Mouse (Mus musculus) megakaryocyte, adult 5-6 weeks (primary cell): ENCODE results near the gene Fmnl2. TPM values are rescaled to one million over a fixed set of nuclear protein-coding genes. Genes with fewer than 3 reads are reported as not detected.
A peak's percentile ranks its signal among the peaks of the same experiment; 100 is the strongest.

Experiments
- ATAC-seq: 2 replicates; pipeline ENCODE4 v1.8.0; 2016; ENCODE audit warnings: mild to moderate bottlenecking, inconsistent platforms; ENCODE audit not compliant: poor library complexity, severe bottlenecking
- total RNA-seq, 2 experiments: library from RNA; stranded (forward) in 1 of 2; stranded (reverse) in 1 of 2; fragments of 153-499, 151-499 nt in 1 of 2; fragments of 221-1000, 200-1000 nt in 1 of 2; gene quantifications; 2 replicates each; pipeline versions ENCODE4 v1.2.3 to v1.2.4; 2015 to 2017

Gene Fmnl2
- total RNA-seq, 2 experiments from 2014 or later, result 8.2 to 11.3 TPM

DNA sequence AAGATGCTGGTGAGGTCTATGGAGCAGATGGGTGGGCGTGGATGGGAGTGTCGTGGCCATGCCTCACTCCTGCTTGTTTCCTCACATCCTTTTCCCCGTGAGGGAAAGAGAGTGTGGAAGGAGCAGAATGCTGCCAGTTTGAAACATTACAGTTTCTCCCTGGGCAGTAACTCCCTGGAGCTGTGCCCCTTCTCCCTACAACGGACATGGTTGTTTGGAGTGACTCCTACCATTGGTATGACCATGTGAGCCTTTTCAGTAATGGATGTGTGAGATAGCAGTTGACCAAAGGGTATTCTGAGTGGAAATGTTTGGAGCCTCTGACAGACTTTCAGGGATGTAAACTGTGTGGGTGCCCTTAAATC is 5.1 kb downstream of the Fmnl2 start:
- ATAC-seq, result no peak

- no peak for ATAC-seq
These were observed 7.0 kb downstream of the Fmnl2 start for GRCm38 (mm10) chr2:52864635-52865034.

GRCm38 (mm10) chr2:52866151-52866550 is 8.5 kb downstream of the Fmnl2 start:
- no peak for ATAC-seq

DNA sequence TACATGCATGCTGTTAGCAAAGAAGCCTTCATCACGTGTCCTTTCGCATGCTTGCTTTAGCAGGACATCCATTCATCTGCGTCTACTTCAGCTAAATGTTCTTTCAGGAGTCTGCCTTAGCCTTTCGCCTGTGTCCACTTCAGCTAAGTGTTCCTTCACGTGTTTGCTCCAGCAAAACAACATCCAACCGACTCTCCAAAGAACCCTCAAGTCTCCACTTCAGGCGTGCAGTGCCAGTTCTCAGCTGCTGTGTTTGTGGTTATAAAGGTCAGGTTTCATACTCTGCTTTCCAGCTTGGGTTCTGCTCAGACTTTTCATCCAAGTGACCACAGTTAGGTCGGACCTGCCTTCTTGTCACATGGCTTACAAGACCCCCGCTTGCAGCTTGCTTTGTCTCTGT is 10.1 kb downstream of the Fmnl2 start:
- no peak for ATAC-seq

DNA sequence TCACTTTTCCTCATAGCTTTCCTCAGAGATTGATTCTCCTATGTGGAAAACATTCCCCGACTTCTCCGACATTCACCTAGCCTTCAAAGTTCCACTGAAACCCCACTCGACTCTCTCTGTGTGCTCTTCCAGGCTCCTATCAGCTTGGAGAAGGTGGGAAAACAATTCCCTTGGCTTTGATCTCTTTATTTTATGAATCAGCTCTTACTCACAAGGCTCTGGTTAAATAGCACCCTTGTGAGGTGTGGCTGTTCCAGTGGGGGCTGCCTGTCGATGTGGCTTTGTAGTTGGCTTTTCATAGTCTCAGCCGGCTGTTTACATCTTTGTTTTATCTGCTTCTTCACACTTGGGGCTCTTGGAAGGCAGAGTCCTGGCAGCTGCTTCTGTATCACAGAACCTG is 10.5 kb downstream of the Fmnl2 start:
- no peak for ATAC-seq

- no peak for ATAC-seq
These were observed 15.0 kb downstream of the Fmnl2 start for GRCm38 (mm10) chr2:52872636-52873035.

GRCm38 (mm10) chr2:52873276-52874063 is 15.8 kb downstream of the Fmnl2 start:
- no peak for ATAC-seq

DNA sequence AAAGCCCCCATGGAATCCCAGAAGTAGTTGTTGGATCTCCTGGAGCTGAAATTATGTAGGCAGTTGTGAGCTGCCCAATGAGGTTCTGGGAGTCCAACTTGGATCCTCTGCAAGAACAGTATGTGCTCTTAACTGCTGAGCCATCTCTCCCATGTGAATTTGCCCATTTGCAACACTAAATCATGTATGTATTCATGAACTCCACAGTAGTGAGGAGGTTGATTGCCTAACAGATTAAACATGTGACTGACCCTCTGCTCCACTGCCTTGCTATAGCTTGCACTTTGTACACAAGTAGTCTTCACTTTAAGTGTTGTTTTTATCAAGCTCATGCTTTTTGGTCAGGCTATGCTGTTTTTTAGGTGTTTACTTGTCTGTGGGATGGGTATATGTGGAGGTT is 17.1 kb downstream of the Fmnl2 start:
- no peak for ATAC-seq

DNA sequence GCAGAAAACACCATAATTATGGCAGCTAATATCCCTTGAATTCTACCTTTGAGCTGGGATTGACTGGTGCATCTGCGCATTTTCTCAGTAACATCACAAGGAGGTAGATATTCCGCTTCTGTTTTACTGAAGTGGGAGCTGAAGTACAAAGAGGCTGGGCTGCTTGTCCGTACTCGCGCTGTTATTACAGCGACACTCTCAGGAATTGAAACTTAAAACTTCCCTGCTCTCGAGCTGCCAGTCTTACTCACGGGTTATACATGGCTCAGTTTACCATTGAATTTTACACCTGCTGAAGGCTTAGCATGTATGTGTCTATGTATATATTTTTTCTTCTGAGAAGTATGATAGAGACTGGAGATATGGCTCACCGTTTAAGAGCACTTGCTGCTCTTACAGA is 18.1 kb downstream of the Fmnl2 start:
- no peak for ATAC-seq

DNA sequence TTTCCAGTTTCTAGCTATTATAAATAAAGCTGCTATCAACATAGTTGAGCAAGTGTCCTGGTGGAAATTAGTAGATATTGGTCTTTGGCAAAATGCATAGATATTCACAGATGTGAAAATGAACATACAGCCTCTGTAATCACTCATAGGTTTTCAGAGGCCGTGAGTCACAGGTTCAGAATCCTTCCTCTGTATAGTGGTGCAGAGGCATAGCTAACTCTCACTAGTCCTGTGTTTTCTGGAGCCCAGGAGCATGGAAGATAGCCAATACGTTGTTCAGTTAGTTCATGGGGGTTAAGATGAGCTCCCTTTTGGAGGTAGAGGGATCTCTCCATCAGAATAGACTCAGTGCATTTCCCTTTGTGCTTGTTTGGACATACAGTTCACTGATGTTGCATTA is 25.7 kb downstream of the Fmnl2 start:
- no peak for ATAC-seq

GRCm38 (mm10) chr2:52884082-52884481 is 26.4 kb downstream of the Fmnl2 start:
- ATAC-seq, result peak; percentile 62; the same call in 1 of the 2 replicates

DNA sequence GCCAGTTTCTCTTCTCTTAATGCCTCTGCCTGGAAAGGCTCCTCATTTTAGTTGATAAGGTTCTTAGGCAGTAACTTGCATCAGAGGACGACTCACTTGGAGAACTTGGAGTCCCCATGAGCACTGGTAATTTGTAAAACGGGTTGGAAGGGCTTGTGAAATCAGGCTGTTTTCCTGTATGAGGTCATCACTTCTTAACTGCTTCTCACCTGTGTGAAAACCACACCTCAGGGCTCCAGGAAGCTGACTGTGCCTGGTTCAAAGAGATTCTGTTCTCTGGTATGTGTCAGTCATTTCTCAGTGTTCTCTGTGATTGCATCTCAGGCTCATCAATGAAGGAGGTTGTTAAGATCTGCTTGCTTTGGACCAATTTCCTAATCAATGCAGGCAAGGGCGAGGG is 27.4 kb downstream of the Fmnl2 start:
- no peak; the same call in 1 of the 2 replicates for ATAC-seq

DNA sequence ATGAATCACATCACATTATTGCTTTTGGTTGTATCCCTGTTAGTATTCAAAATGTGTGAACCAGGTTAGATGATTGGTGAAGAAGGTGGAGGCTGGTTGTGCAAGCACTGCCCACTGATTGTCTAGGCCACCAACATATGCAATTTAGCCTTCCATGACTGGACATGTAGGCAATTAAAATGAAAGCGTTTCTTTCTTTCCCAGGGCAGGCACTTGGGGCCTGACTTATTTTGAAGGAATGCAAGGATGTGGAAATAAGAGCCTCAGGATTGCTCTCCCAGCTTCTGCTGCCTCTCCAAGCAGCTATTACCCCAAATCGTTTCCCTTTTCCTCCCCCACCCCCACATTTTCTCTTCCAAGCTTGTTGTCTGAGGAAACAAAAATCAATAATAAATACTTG is 29.6 kb downstream of the Fmnl2 start:
- ATAC-seq, result no peak

DNA sequence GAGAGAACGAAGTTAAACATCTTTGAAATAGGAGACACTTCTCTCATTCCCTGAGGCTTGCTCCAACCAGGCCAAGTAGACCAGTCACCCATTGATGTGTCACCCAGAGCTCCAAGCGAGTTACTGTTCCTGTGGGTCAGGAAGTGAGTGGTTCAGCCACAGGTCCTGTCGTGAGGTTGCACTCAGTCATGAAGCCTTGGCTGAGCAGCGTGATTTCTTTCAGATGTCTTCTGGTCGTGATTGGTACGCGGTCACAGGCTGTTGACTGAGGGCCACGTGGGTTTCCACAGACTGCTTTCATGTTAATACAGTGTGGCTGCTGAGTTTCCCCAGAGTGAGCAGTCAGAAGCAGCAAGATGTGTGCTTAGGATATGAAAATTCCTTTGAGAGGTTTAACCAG is 33.5 kb downstream of the Fmnl2 start:
- ATAC-seq, result peak; percentile 27; the same call in 1 of the 2 replicates

- ATAC-seq, result no peak
These were observed 34.1 kb downstream of the Fmnl2 start for GRCm38 (mm10) chr2:52891744-52892143.

DNA sequence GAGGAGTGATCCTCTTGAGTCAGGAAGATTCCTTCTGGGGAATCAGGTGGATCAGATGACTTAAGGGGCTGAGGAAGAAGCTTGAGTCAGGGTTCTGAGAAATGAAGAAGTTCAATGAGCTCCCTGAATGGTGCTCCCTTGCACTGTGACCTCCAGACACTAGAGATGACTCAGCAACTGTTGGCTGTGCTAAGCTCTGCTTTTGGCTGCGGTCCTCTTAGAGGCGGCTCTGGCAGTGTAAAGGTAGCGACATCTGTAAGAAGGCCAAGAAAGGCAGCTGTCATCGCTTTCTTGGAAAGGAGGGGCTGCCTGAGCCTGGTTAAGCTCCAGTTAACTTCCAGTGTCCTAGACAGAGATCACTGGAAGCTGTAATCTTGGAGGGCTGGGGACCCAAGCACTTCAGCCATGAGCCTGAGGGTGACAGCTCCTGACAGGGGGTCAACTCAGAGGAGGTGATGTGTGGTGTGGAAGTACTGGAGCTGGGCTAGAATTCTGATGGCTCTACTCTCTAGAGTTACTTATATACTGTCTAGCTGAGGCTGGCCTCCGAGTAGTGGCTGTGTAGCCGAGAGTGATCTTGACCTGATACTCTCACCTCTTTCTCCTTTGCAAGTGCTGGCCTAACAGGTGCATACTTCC is 37.4 kb downstream of the Fmnl2 start:
- ATAC-seq, result peak; percentile 90

- peak; percentile 16; the same call in 1 of the 2 replicates for ATAC-seq
These were observed 39.3 kb downstream of the Fmnl2 start for GRCm38 (mm10) chr2:52896995-52897394.

DNA sequence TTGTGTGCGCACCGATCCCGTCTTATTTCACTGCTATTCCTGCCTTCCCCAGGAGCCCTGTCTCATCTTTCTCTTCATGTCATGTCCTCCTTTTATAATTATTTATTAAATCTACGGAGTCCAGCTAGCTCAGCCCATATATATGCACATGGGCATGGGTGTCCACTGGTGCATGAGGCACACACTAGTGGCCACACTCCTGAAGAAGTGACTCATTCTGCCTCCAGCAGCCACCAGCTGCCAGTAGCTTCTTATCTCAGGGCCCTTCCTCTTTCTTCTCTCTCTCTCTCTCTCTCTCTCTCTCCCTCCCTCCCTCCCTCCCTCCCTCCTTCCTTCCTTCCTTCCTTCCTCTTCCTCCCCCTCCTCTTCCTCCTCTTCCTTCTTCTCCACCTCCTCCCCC is 43.1 kb downstream of the Fmnl2 start:
- ATAC-seq, result no peak

DNA sequence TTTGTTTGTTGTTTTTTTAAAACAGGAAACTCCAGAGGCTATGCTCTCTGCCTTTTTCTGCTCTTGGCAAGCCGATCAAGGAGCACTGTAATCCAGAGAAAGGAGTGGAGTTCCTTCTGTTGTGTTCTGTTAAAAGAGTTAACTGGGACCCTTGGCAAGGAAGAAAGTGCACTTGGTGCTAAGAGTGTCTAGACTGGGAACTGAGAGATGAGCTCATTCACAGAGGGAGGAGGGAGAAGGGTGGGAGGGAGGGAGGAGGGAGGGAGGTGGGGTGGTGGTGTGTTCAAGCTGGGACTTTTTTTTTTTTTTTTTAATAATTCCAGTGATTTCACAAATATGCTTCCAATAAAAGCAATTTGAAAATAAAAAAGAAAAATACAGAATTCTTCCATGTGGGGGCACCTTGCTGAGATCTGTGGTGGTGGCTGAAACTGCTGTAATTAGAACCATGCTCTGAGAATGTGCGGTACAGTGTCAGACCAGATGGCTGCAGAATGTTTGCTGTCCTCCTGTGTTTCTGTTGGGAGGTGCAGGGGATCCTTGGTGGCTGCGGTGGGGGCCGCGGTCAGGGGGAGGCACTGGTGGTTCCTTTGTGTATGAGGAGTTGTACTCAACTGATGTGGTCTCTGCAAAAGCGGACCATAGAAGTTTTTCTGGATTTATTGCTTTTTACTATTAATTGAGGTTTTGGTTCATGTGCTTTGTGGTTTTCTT is 43.8 kb downstream of the Fmnl2 start:
- no peak for ATAC-seq

- ATAC-seq, result no peak
These were observed 44.8 kb downstream of the Fmnl2 start for GRCm38 (mm10) chr2:52902456-52902855.

DNA sequence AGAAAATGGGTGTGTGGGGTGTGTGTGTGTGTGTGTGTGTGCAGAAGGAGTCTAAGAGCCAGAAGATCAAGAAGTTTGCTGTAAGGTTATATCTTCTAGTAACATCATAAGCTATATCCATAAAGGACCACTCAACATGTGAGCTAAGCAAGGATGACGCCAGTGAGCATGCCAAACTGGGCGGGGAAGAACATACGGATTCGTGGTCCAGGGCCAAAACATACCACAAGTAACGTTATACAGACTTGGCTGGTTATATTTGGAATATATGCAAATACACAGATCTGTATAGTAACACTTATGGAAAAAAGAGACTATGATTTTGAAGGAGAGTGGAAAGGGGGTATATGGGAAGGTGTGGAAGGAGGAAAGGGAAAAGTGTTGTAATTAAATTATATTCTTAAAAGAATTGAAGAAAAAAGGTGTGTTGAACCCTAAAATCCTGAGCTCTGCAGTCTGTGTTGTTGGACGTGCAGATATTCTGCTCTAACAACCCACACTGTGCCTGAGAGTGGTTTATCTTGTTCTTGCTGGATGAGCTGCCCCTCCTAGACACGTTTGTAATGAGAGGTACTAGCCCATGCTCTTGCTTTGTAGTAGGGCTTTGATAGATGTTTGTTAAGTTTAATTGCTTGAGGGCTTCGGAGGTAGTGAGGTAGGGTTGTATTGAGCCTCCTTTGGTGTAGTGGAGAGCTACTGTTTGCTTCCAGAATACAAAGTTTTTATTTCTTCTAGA is 45.7 kb downstream of the Fmnl2 start:
- no peak for ATAC-seq
